Mouse (Mus musculus) layer of hippocampus, adult 9-11 months (tissue): ENCODE measurements at regions not wholly inside any gene's neighbourhood (a gene's known extent, or its start where the extent isn't known, plus 50 kb on each side); places are given as distances from the start of the nearest gene placed in this dataset.
A peak's percentile ranks its signal among the peaks of the same experiment; 100 is the strongest.
"Not testable (repeated sequence)": the region's sequence is repeated elsewhere in the genome, so short reads cannot be mapped to it uniquely, and the experiment has no call there.

ENCODE experiments used
- DNase-seq: peaks from one replicate; pipeline ENCODE4 v3.0.0; 2022

GRCm38 (mm10) chr16:65629186-65629585 is 66.7 kb upstream of the Chmp2b start:
- DNase-seq: peak; percentile 30

DNA sequence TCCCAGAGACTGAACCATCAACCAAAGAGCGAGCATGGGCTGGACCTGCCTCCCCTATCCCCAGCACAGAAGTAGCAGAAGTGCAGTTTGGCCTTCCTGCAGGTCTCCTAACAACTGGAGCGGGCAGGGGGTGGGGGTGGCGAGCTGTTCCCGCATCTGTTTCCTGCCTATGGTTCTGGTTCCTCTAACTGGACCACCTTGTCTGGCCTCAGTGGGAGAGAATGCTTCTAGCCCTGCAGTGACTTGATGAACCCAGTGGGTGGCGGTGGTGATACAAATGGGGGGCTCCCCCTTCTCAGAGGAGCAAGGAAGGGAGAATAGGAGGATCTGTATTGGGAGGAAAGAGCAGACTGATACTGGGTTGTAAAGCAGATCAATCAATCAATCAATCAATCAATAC is 69.2 kb upstream of the Chmp2b start:
- no peak for DNase-seq

- DNase-seq: not testable (repeated sequence)
Observed at GRCm38 (mm10) chr16:65646741-65647140, 84.2 kb upstream of the Chmp2b start.

- no peak for DNase-seq
Observed at GRCm38 (mm10) chr16:65649061-65649460, 86.5 kb upstream of the Chmp2b start.

- DNase-seq: no peak
Observed at GRCm38 (mm10) chr16:65655490-65655889, 93.0 kb upstream of the Chmp2b start.

GRCm38 (mm10) chr16:65657829-65658228 is 95.3 kb upstream of the Chmp2b start:
- no peak for DNase-seq

DNA sequence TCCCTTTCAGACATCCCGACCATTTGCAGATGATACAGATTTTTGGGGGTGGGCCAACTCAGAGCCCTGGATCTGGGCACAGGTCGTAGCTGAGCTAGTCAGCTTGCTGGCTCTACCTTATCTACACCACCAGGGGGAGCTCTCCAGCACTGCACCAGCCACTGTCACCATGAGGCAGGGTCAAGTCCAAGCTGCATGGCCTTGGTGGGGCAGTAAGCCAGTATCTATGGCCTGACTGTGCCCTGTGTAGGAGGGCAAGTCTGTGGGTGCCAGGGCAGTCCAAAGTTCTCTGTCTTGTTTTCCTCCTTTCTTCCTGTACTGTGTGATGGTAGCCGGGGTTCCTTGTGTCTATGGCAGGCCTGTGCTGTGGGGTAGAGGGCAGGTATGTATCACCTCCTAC is 102.3 kb upstream of the Chmp2b start:
- DNase-seq: no peak

- no peak for DNase-seq
Observed at GRCm38 (mm10) chr16:65672116-65672515, 109.6 kb upstream of the Chmp2b start.

DNA sequence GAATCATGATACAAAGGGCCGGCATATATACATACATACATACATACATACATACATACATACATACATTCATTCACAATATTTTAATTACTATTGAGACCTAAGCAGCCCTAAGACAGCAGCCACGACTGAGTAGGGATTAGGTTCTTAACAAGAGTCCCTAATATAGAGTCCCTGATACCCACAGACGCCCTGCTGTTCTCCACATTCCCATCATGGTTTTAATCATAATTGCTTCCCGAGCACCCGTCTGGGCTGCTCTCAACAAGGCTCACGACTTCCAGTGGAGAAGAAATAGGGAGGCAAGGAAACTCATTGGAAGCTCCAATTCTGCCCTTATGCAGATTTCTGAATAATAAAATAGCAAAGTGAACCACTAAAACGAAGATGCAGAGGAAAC is 120.6 kb upstream of the Chmp2b start:
- no peak for DNase-seq

GRCm38 (mm10) chr16:65683703-65684320 is 121.3 kb upstream of the Chmp2b start:
- DNase-seq: no peak

DNA sequence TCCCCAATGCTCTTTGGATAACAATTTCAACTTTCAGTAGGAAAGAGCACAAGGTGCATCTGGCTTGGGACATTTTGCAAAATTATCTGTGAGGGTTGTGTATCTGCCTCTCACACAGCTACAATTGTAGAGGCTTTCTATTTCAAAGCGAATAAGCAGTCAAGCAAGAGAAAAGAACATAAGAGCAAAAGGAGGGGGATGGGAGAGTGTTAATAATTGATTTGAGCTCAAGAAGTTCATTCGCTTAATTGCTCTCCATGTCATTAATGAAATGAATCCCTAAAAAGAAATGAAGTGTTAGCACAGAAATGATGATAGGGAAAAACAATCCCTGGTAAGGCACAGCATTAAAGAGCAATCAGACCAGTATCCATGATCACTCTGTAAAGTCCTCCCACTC is 121.4 kb upstream of the Vgll3 start:
- no peak for DNase-seq

DNA sequence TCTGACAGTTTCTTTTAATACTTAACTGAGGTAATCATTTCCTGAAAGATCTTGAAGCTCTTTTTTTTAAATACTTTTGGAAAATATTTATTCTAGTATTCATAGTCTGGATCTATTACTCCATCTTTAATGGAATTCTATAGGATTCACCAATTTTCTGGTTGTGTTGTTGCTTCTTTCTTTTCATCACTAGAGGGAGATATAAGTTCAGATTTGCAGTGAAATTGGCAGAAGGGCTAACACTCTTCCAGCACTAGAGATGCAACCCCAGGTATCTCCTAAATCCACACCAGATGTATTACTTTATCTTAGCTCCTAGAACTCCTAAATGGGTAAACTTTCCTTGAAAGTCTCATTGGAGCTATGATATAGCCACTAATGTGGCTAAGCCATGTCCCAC is 99.4 kb upstream of the Vgll3 start:
- no peak for DNase-seq

DNA sequence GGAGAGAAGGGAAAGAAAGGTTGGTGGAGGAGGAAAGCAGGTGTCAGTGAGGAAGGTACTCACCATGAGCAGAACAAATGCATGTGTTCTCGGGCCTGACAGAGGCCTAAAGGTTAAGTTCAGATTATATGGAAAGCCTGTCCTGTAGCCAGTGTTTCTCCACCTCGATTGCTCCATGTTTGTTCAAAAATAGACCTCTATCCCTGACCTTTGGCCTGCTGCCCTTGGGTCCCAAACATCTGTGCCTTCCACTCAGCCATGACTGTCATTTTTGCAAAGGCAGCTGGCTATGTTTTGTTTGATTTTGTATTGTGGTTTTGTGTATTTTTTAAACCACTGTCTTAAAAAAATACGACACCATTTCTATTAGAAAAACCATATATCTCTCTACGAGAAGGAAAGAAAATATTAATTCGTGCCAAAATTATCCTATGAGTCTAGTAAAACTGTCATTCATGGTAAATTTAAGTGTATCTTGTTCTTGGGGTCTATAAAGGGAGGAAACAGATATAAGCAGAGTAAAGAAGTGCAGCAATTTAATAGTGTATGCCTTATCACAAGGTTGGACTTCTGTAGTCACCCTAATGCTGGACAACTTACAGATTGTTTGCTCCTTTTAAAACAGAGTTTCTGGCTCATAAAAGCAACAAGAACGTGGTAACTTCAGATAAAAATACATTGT is 96.1 kb upstream of the Vgll3 start:
- no peak for DNase-seq

DNA sequence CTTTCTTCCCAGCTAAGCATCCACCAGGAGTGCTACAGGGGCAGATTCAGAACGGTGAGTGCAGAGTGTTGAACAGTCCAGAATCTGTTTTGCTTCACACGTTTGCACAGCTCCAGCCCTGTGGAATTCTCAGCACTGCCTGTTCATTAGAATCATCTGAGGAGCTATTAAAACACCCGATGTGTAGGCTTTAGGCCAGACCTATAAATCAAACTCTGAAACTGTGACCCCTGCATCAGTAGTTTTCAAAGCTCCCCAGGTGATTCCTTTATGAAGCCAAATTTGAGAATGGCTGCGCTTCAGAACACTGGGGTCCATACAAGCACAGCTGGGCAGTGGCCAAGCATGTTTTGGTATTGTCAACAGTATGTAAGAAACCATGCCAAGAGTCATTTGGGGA is 94.1 kb upstream of the Vgll3 start:
- DNase-seq: no peak

DNA sequence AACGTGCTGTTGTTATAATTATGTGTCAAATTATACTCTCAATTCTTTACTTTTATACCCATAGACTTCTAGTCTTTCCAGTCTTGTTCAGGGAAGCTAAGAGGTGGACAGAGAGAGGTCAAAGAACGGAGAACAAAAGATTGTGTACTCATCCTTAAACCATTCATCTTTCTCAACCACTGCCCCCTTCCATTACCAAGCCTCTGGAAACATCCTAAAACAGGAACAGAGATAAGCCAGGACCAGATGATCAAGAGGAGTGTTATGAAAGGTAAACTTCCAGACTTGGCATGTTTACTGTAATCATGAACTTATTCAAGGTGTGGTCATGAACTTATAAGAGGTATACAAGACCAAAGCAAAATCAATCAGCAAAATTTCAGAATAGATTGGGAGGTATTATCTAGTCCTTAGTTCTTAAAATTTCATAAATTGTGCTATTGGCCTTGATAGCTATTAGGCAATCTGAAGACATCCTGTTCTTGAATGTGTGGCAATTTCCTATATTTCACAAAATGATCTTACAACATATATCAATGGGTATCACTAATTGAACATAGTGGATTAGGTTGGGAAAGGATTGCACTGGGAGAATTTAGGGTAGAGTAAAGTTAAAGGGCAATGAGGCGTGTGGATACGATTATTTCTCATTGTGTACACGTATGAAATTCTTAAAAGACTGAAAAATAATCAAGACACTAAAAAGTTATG is 89.3 kb upstream of the Vgll3 start:
- no peak for DNase-seq

- DNase-seq: no peak
Observed at GRCm38 (mm10) chr16:65726289-65726688, 88.8 kb upstream of the Vgll3 start.

- no peak for DNase-seq
Observed at GRCm38 (mm10) chr16:65729322-65729721, 85.7 kb upstream of the Vgll3 start.

GRCm38 (mm10) chr16:65739652-65740051 is 75.4 kb upstream of the Vgll3 start:
- DNase-seq: no peak

DNA sequence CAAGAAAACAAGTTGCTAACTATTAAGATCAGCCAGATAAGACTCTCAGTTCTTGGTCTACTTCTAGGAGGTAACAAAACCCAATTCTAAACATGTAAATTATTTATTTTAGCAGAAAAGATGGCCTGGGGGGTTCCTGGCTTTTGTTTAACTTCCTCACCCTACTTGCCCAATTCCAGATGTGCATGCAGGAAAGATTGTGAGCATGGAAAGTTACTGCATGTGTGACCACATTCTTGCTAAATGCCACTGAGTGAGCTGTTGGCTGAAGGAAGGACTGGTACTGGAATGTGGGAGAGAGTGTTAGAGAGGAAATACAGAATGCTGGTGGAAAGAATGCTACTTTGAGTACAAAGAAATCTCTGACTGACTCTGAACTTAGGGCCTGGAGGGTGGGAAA is 72.1 kb upstream of the Vgll3 start:
- DNase-seq: no peak

DNA sequence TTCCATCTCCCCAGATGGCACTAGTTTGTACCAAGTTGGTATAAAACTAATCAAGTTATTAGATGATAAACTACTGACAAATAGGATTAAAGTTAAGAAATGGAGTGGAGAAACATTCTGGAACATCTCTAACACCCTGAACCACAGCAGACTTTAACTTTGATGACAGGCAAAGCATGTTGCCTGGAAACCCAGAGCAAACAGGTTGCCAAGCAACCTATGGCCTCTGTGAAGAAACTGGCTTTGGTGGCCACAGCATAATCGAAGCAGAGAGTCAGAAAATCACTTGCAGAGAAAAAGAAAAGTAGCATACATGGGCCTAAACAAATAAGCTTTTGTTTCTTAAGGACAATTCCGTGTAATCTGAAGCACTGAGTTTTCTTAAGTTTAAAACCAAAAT is 59.4 kb upstream of the Vgll3 start:
- no peak for DNase-seq
